Mouse (Mus musculus): ENCODE measurements around the gene Lamp1. TPM values are rescaled to one million over a fixed set of nuclear protein-coding genes. Genes with fewer than 3 reads are reported as not detected.

Gene Lamp1
- 98.1 TPM for polyA plus RNA-seq (2015; fragmentation: Illumina TruSeq; extraction: RNeasy Lipid Tissue Mini Kit (QIAGEN cat#74804); ENCODE audit: insufficient read depth, low read depth, low replicate concordance)

GRCm38 (mm10) chr8:13158718-13159376, at the start of gene Lamp1:
TSS of gene Lamp1 (plus strand) at chr8:13159161.

GRCm38 (mm10) chr8:13200301-13201012, 41.5 kb downstream of the Lamp1 start, which contains the start of gene Grtp1:
TSS of gene Grtp1 (minus strand) at chr8:13200620.

Other genes with a start within 250 kb of the Lamp1 start
- not detected for gene F7, start 133.1 kb upstream of the Lamp1 start, polyA plus RNA-seq (2015; fragmentation: Illumina TruSeq; extraction: RNeasy Lipid Tissue Mini Kit (QIAGEN cat#74804); ENCODE audit: insufficient read depth, low read depth, low replicate concordance)
- gene F10, start 121.9 kb upstream of the Lamp1 start, polyA plus RNA-seq (2015; fragmentation: Illumina TruSeq; extraction: RNeasy Lipid Tissue Mini Kit (QIAGEN cat#74804); ENCODE audit: insufficient read depth, low read depth, low replicate concordance), result 0.76 TPM
- gene Proz, start 98.2 kb upstream of the Lamp1 start, polyA plus RNA-seq (2015; fragmentation: Illumina TruSeq; extraction: RNeasy Lipid Tissue Mini Kit (QIAGEN cat#74804); ENCODE audit: insufficient read depth, low read depth, low replicate concordance), result not detected
- gene Pcid2, start 53.7 kb upstream of the Lamp1 start, polyA plus RNA-seq (2015; fragmentation: Illumina TruSeq; extraction: RNeasy Lipid Tissue Mini Kit (QIAGEN cat#74804); ENCODE audit: insufficient read depth, low read depth, low replicate concordance), result 7.4 TPM
- gene Cul4a, start 53.5 kb upstream of the Lamp1 start, polyA plus RNA-seq (2015; fragmentation: Illumina TruSeq; extraction: RNeasy Lipid Tissue Mini Kit (QIAGEN cat#74804); ENCODE audit: insufficient read depth, low read depth, low replicate concordance), result 15.5 TPM
- 3.3 TPM for gene Grtp1, start 41.5 kb downstream of the Lamp1 start, polyA plus RNA-seq (2015; fragmentation: Illumina TruSeq; extraction: RNeasy Lipid Tissue Mini Kit (QIAGEN cat#74804); ENCODE audit: insufficient read depth, low read depth, low replicate concordance)
- gene Adprhl1, start 95.0 kb downstream of the Lamp1 start, polyA plus RNA-seq (2015; fragmentation: Illumina TruSeq; extraction: RNeasy Lipid Tissue Mini Kit (QIAGEN cat#74804); ENCODE audit: insufficient read depth, low read depth, low replicate concordance), result not detected
- gene Dcun1d2, start 129.0 kb downstream of the Lamp1 start, polyA plus RNA-seq (2015; fragmentation: Illumina TruSeq; extraction: RNeasy Lipid Tissue Mini Kit (QIAGEN cat#74804); ENCODE audit: insufficient read depth, low read depth, low replicate concordance), result 7.2 TPM
- 9.8 TPM for gene Tmco3, start 129.0 kb downstream of the Lamp1 start, polyA plus RNA-seq (2015; fragmentation: Illumina TruSeq; extraction: RNeasy Lipid Tissue Mini Kit (QIAGEN cat#74804); ENCODE audit: insufficient read depth, low read depth, low replicate concordance)
- gene Tfdp1, start 179.6 kb downstream of the Lamp1 start, polyA plus RNA-seq (2015; fragmentation: Illumina TruSeq; extraction: RNeasy Lipid Tissue Mini Kit (QIAGEN cat#74804); ENCODE audit: insufficient read depth, low read depth, low replicate concordance), result 13.9 TPM
- gene Atp4b, start 237.7 kb downstream of the Lamp1 start, polyA plus RNA-seq (2015; fragmentation: Illumina TruSeq; extraction: RNeasy Lipid Tissue Mini Kit (QIAGEN cat#74804); ENCODE audit: insufficient read depth, low read depth, low replicate concordance), result not detected
- not detected for gene Grk1, start 245.9 kb downstream of the Lamp1 start, polyA plus RNA-seq (2015; fragmentation: Illumina TruSeq; extraction: RNeasy Lipid Tissue Mini Kit (QIAGEN cat#74804); ENCODE audit: insufficient read depth, low read depth, low replicate concordance)

All from pancreas, adult 10 weeks (tissue).